Mouse (Mus musculus) embryonic facial prominence, embryonic 12.5 days (tissue): ENCODE measurements at regions not wholly inside any gene's neighbourhood (a gene's known extent, or its start where the extent isn't known, plus 50 kb on each side); places are given as distances from the start of the nearest gene placed in this dataset.
A peak's percentile ranks its signal among the peaks of the same experiment; 100 is the strongest.

ENCODE experiments used
- ATAC-seq: fragments of 200-750 bp; cut with Nextera tagmentation; 2 replicates; pipeline ENCODE4 v1.8.0; 2017; ENCODE audit not compliant: insufficient number of reproducible peaks, insufficient read depth, low FRiP score, low TSS enrichment
- H3K27ac ChIP-seq: fragments of 300-500 bp; sonication (generic); 2 replicates; pipeline ENCODE4 v1.5.1; 2016; ENCODE audit warnings: mild to moderate bottlenecking
- H3K27me3 ChIP-seq: fragments of 300-500 bp; sonication (generic); 2 replicates; pipeline ENCODE4 v1.6.1; 2016; ENCODE audit warnings: mild to moderate bottlenecking, moderate library complexity
- H3K36me3 ChIP-seq: fragments of 300-500 bp; sonication (generic); 2 replicates; pipeline ENCODE4 v1.6.1; 2016; ENCODE audit warnings: mild to moderate bottlenecking
- H3K4me1 ChIP-seq: fragments of 300-500 bp; sonication (generic); 2 replicates; pipeline ENCODE4 v1.6.1; 2016
- H3K4me2 ChIP-seq: fragments of 300-500 bp; sonication (generic); replicated peaks from 2 replicates; pipeline ENCODE4 v1.6.1; 2016; ENCODE audit warnings: mild to moderate bottlenecking, moderate library complexity
- H3K4me3 ChIP-seq: fragments of 300-500 bp; sonication (generic); 2 replicates; pipeline ENCODE4 v1.5.1; 2016; ENCODE audit warnings: mild to moderate bottlenecking
- H3K9ac ChIP-seq: fragments of 300-500 bp; sonication (generic); 2 replicates; pipeline ENCODE4 v1.6.1; 2016; ENCODE audit warnings: mild to moderate bottlenecking, moderate library complexity
- H3K9me3 ChIP-seq: fragments of 300-500 bp; sonication (generic); 2 replicates; pipeline ENCODE4 v1.6.1; 2016; ENCODE audit warnings: mild to moderate bottlenecking, moderate library complexity
- WGBS: fragments of 180-500 bp; shearing (Covaris S2); methylation state at CpG from one replicate; pipeline ENCODE4 v1.1.7; 2016; 5-methylcytosine and 5-hydroxymethylcytosine counted together

GRCm38 (mm10) chr4:56086306-56086705, 554.0 kb upstream of the Klf4 start:
- no peaks in the 10 kb centered on the region for H3K9me3 ChIP-seq
- peaks cover 12% of the 10 kb centered on the region; the same call in 1 of the 2 replicates for H3K4me1 ChIP-seq
- ATAC-seq, result no peak
- H3K4me3 ChIP-seq, result no peak overlapping the region
- 0 out of 2 replicates have a peak, but pooled peaks cover 2% of the 10 kb centered on the region for H3K27me3 ChIP-seq
- H3K36me3 ChIP-seq, result no peaks in the 10 kb centered on the region
- H3K9ac ChIP-seq, result no peak overlapping the region
- no peak overlapping the region for H3K27ac ChIP-seq
- H3K4me2 ChIP-seq, result no peak overlapping the region

DNA sequence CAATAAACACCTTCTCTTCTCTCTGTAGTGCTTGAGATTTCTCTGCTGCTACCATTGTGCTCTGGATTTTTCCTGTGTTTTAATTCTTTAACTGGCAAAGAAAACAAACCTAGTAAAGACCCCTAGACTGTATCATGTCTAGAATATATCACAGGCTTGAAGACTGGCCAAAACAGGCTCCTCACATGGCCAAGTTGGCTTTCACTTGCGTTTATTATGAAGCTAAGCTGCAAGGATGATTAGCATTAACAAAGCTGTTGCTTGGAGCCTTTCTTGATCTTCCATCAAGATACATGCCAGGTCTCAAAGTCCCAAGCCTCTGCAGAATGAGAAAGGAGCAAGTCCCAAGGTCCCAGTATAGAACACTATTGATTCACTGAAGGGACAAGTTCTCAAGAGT, 551.9 kb upstream of the Klf4 start:
- Histone ChIP-seq H3K9ac (no peak overlapping the region), H3K27ac (no peak overlapping the region), H3K36me3 (no peaks in the 10 kb centered on the region), H3K4me1 (0 out of 2 replicates have a peak, but pooled peaks cover 7% of the 10 kb centered on the region), H3K4me3 (no peak overlapping the region), H3K9me3 (no peaks in the 10 kb centered on the region), H3K27me3 (no peaks in the 10 kb centered on the region), H3K4me2 (no peak overlapping the region)
- no peak for ATAC-seq
- 80% methylated on average over 1 of the region's 1 CpGs for WGBS

GRCm38 (mm10) chr4:56082411-56082810, 550.1 kb upstream of the Klf4 start:
- Histone ChIP-seq H3K4me3 (no peak overlapping the region), H3K9me3 (no peaks in the 10 kb centered on the region), H3K27me3 (no peaks in the 10 kb centered on the region), H3K27ac (no peak overlapping the region), H3K36me3 (no peaks in the 10 kb centered on the region), H3K9ac (no peak overlapping the region), H3K4me1 (no peaks in the 10 kb centered on the region), H3K4me2 (no peak overlapping the region)
- 81% methylated on average over 5 of the region's 5 CpGs for WGBS
- no peak for ATAC-seq

DNA sequence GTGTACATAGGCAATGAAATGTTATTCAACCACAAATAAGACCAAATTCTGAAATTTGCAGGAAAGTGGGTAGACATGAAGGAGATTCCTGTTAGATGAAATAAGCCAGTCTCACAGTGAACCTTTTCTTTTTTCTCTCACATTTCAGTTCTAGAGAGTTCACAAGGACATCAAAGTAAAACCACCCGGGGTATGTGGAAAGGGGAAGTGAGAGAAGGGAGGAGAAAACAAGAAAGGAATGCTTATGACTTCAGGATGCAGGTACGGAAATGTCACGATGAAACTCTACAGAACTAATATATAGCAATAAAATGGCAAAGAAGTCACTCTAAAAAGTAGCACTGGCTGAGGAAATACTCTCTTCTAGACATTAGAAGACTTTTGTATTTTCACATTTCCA, 548.7 kb upstream of the Klf4 start:
- Histone ChIP-seq H3K36me3 (no peaks in the 10 kb centered on the region), H3K9me3 (no peaks in the 10 kb centered on the region), H3K4me2 (no peak overlapping the region), H3K9ac (no peak overlapping the region), H3K27me3 (no peaks in the 10 kb centered on the region), H3K4me1 (no peaks in the 10 kb centered on the region), H3K27ac (no peak overlapping the region), H3K4me3 (no peak overlapping the region)
- 72% methylated on average over 3 of the region's 3 CpGs for WGBS
- no peak for ATAC-seq

DNA sequence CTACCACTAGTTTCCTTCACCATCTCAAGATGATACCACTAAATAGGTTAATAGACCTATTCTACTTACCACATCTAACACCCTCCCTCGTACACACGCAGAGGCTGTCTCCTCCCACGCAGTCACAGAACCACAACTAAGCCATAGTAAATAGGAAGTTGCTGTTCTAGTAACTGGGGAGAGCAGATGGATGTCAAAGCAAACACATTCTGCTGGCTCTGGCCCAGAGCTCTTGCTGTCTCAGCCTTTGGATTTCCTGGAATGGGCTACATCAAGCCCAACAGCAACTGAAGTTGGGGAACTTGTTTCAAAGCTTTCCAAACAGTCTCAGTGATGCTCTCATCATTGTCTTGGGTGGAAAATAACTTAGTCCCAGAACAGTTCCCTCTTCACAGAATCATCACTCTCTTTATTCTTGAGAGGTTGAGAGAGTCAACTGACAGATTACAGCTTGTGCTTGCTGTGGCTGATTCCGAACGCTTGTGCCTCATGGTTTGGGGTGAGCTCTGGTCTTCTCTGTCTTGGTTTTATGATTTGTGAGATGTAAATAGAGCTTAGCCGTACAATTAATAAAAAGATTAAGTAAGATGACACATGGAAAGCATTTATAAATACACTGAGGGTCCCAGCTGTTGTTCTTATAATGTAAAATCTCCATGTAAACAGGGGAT, 538.5 kb upstream of the Klf4 start:
- WGBS, result 89% methylated on average over 6 of the region's 6 CpGs
- Histone ChIP-seq H3K4me3 (no peak overlapping the region), H3K27me3 (no peaks in the 10 kb centered on the region), H3K27ac (no peak overlapping the region), H3K4me1 (no peaks in the 10 kb centered on the region), H3K4me2 (no peak overlapping the region), H3K9me3 (no peaks in the 10 kb centered on the region), H3K36me3 (no peaks in the 10 kb centered on the region), H3K9ac (no peak overlapping the region)
- no peak for ATAC-seq

- H3K27me3 ChIP-seq, result no peaks in the 10 kb centered on the region
- no peak overlapping the region for H3K9ac ChIP-seq
- no peak overlapping the region for H3K27ac ChIP-seq
- no peak for ATAC-seq
- H3K9me3 ChIP-seq, result no peaks in the 10 kb centered on the region
- no peak overlapping the region for H3K4me3 ChIP-seq
- H3K4me1 ChIP-seq, result no peaks in the 10 kb centered on the region
- H3K36me3 ChIP-seq, result no peaks in the 10 kb centered on the region
- no peak overlapping the region for H3K4me2 ChIP-seq
- WGBS, result 88% methylated on average over 4 of the region's 4 CpGs
Measured at GRCm38 (mm10) chr4:56068859-56069258, 536.6 kb upstream of the Klf4 start.

GRCm38 (mm10) chr4:56064657-56065056, 532.4 kb upstream of the Klf4 start:
- Histone ChIP-seq H3K27me3 (no peaks in the 10 kb centered on the region), H3K9ac (no peak overlapping the region), H3K4me2 (no peak overlapping the region), H3K27ac (no peak overlapping the region), H3K4me3 (no peak overlapping the region), H3K9me3 (no peaks in the 10 kb centered on the region), H3K4me1 (no peaks in the 10 kb centered on the region), H3K36me3 (no peaks in the 10 kb centered on the region)
- WGBS, result 89% methylated on average over 4 of the region's 4 CpGs
- no peak for ATAC-seq

- no peaks in the 10 kb centered on the region for H3K9me3 ChIP-seq
- no peak overlapping the region for H3K4me2 ChIP-seq
- 31% methylated on average over 6 of the region's 6 CpGs for WGBS
- no peak overlapping the region for H3K9ac ChIP-seq
- H3K4me3 ChIP-seq, result no peak overlapping the region
- no peaks in the 10 kb centered on the region for H3K27me3 ChIP-seq
- H3K36me3 ChIP-seq, result no peaks in the 10 kb centered on the region
- H3K27ac ChIP-seq, result 0 out of 2 replicates have a peak overlapping the region, but pooled peaks have one; percentile 3
- peaks cover 20% of the 10 kb centered on the region for H3K4me1 ChIP-seq
- ATAC-seq, result 0 out of 2 replicates have a peak, but pooled peaks have one; percentile 52
Measured at GRCm38 (mm10) chr4:56051792-56052380, 519.6 kb upstream of the Klf4 start.

- no peak for ATAC-seq
- H3K4me3 ChIP-seq, result no peak overlapping the region
- no peaks in the 10 kb centered on the region for H3K36me3 ChIP-seq
- no peaks in the 10 kb centered on the region for H3K9me3 ChIP-seq
- no peak overlapping the region for H3K4me2 ChIP-seq
- no peak overlapping the region for H3K27ac ChIP-seq
- H3K9ac ChIP-seq, result no peak overlapping the region
- H3K4me1 ChIP-seq, result no peaks in the 10 kb centered on the region
- no peaks in the 10 kb centered on the region for H3K27me3 ChIP-seq
- 82% methylated on average over 4 of the region's 4 CpGs for WGBS
Measured at GRCm38 (mm10) chr4:56039327-56039726, 507.1 kb upstream of the Klf4 start.

- no peaks in the 10 kb centered on the region for H3K4me1 ChIP-seq
- H3K27ac ChIP-seq, result no peak overlapping the region
- ATAC-seq, result no peak
- no peaks in the 10 kb centered on the region for H3K36me3 ChIP-seq
- H3K27me3 ChIP-seq, result no peaks in the 10 kb centered on the region
- no peak overlapping the region for H3K4me2 ChIP-seq
- H3K9ac ChIP-seq, result no peak overlapping the region
- 82% methylated on average over 6 of the region's 6 CpGs for whole genome bisulfite sequencing
- H3K9me3 ChIP-seq, result no peaks in the 10 kb centered on the region
- H3K4me3 ChIP-seq, result no peak overlapping the region
Measured at GRCm38 (mm10) chr4:56036334-56036733, 504.1 kb upstream of the Klf4 start.

DNA sequence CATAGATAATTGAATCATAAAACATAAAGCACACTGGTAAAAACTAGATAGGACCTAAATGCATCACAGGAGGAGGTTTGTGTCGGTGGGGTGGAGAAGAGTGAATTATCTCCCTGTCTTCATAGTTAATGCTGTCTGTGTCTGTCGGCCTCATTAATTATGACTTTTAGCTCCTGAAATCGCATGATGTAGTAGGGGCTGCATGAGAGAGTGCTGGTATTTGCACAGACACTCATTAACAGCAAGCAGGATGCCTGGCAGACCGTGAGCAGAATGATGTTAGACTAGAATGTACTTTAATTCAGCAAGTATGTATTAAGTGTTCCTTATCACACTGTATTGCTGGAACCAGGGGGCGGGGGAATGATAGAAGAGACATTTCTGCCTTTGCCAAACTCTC, 503.3 kb upstream of the Klf4 start:
- Histone ChIP-seq H3K27ac (no peak overlapping the region), H3K4me3 (no peak overlapping the region), H3K27me3 (no peaks in the 10 kb centered on the region), H3K4me1 (no peaks in the 10 kb centered on the region), H3K9me3 (no peaks in the 10 kb centered on the region), H3K9ac (no peak overlapping the region), H3K4me2 (no peak overlapping the region), H3K36me3 (no peaks in the 10 kb centered on the region)
- no peak for ATAC-seq
- 77% methylated on average over 5 of the region's 5 CpGs for WGBS

DNA sequence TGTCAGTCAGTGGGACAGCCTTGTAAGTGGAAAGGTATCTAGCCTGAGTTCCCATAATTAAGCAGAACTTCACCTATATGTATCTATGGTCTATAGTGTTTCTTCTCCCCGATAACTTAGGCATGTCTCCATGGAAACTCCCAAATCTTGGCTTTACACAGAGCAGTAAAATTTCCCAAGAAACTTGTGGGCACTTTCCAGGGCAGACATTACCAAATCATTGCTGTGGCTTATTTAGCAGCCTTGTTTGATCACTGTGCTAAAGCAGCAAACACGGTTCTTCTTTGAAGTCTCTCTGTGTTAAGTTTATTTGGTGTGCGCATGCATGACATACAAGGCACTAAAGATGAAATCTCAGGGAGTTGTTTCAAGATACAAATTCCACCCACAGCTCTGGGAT, 496.2 kb upstream of the Klf4 start:
- Histone ChIP-seq H3K9ac (no peak overlapping the region), H3K27ac (no peak overlapping the region), H3K4me1 (no peaks in the 10 kb centered on the region), H3K9me3 (no peaks in the 10 kb centered on the region), H3K27me3 (no peaks in the 10 kb centered on the region), H3K4me2 (no peak overlapping the region), H3K4me3 (no peak overlapping the region), H3K36me3 (no peaks in the 10 kb centered on the region)
- no peak for ATAC-seq
- WGBS, result 82% methylated on average over 3 of the region's 3 CpGs
